Mouse (Mus musculus) liver, postnatal 0 days (tissue): Measurements from ENCODE around the gene Hormad2. TPM values are rescaled to one million over a fixed set of nuclear protein-coding genes. Genes with fewer than 3 reads are reported as not detected.

Experiments
- ATAC-seq: fragments of 200-750 bp; cut with Nextera tagmentation; 2 replicates; pipeline ENCODE4 v1.8.0; 2017; ENCODE audit warnings: mild to moderate bottlenecking, moderate library complexity
- DNase-seq: peaks from one replicate; pipeline ENCODE4 v3.0.0-alpha.2; 2016
- H3K27ac ChIP-seq: fragments of 300-500 bp; sonication (generic); 2 replicates; pipeline ENCODE4 v1.5.1; 2014; ENCODE audit warnings: antibody characterized with exemption, moderate library complexity, mild to moderate bottlenecking, low read depth
- H3K27me3 ChIP-seq: fragments of 300-500 bp; sonication (generic); 2 replicates; pipeline ENCODE4 v1.6.1; 2014; ENCODE audit warnings: low read length, control low read depth, mixed read lengths; ENCODE audit not compliant: insufficient read depth
- H3K36me3 ChIP-seq: fragments of 300-500 bp; sonication (generic); replicated peaks from 2 replicates; pipeline ENCODE4 v1.6.1; 2014; ENCODE audit warnings: mild to moderate bottlenecking, control low read depth, low read length, moderate library complexity, mixed read lengths; ENCODE audit not compliant: insufficient read depth
- H3K4me1 ChIP-seq: fragments of 300-500 bp; sonication (generic); 2 replicates; pipeline ENCODE4 v1.6.1; 2014; ENCODE audit warnings: antibody characterized with exemption, mild to moderate bottlenecking, control low read depth; ENCODE audit not compliant: insufficient read depth
- H3K4me2 ChIP-seq: fragments of 300-500 bp; sonication (generic); 2 replicates; pipeline ENCODE4 v1.6.1; 2014; ENCODE audit warnings: low read depth, mild to moderate bottlenecking, low read length, moderate library complexity, mixed read lengths
- H3K4me3 ChIP-seq: fragments of 300-500 bp; sonication (generic); 2 replicates; pipeline ENCODE4 v1.5.1; 2014; ENCODE audit warnings: low read depth, low read length
- H3K9ac ChIP-seq: fragments of 300-500 bp; sonication (generic); replicated peaks from 2 replicates; pipeline ENCODE4 v1.6.1; 2014; ENCODE audit warnings: mild to moderate bottlenecking, moderate library complexity
- H3K9me3 ChIP-seq: fragments of 300-500 bp; sonication (generic); 2 replicates; pipeline ENCODE4 v1.6.1; 2016; ENCODE audit warnings: mild to moderate bottlenecking, control low read depth, low read length, mixed read lengths
- CTCF ChIP-seq: sonication (generic); IDR thresholded peaks from 2 replicates; pipeline ENCODE4 v1.5.1; 2016; ENCODE audit warnings: antibody characterized with exemption, low read depth
- EP300 ChIP-seq: IDR thresholded peaks from 2 replicates; pipeline ENCODE4 v1.6.1; 2016; ENCODE audit warnings: antibody characterized with exemption, low read depth, mild to moderate bottlenecking
- WGBS: fragments of 180-500 bp; shearing (Covaris S2); extraction: QIAGEN DNeasy Blood & Tissue Kit; methylation state at CpG from one replicate; pipeline ENCODE4 v1.1.7; 2014; ENCODE audit not compliant: insufficient replicate concordance; 5-methylcytosine and 5-hydroxymethylcytosine counted together
- polyA plus RNA-seq: library from polyadenylated mRNA; unstranded; fragments of >200 nt; fragmentation: Nextera tagmentation; extraction: Ambion mirVana; gene quantifications from 2 replicates; pipeline ENCODE4 v1.2.1, GENCODE M21; 2015

Hormad2 gene
- polyA plus RNA-seq, 1 experiment from 2014 or later: 0.29 TPM

DNA sequence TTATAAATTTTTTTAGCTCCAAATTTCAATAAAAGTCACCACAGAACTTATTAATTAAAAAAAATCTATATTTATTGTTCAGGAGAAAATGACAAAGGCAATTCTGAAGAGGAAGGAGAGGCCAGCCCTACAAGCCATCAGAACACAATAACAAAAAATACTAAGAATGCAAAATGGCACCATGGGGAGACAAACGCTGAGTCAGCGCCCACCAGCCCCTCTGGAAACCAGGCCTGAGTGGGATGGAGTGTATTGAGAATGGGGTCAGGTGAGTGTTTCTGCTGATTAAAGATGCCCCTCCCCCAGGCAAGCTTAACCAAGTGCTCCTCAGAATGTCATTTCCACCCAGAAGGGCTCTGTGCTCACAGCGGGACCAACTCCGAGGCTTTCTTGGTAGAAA lies 135.8 kb downstream of the Hormad2 start:
- H3K9me3 ChIP-seq: no peaks in the 10 kb centered on the region
- no peak overlapping the region for H3K27ac ChIP-seq
- TF ChIP-seq EP300 (no peak), CTCF (no peak)
- H3K4me1 ChIP-seq: no peaks in the 10 kb centered on the region
- WGBS: 85% methylated on average over 4 of the region's 4 CpGs
- ATAC-seq (no peak), DNase-seq (no peak)
- no peaks in the 10 kb centered on the region for H3K36me3 ChIP-seq
- H3K9ac ChIP-seq: no peak overlapping the region
- H3K4me2 ChIP-seq: no peak overlapping the region
- H3K4me3 ChIP-seq: no peak overlapping the region
- H3K27me3 ChIP-seq: no peaks in the 10 kb centered on the region

DNA sequence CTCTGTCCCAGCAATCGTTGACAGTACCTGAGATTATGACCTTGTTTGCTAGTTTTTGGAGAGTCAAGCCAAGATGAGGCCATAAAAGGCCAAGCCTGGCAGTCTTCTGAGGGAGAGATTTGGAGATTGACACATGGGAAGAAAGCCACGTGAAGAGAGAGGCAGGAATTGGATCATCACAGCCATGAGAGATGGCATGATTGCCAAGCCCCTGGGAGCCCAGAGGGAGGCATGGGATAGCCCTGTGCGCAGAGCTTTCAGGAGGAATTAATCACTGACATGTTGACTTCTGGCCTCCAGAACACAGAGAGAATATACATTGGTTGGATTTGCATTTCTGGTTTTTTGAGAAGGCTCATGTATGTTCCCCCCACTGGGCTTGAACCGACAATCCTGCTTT lies 136.7 kb downstream of the Hormad2 start:
- Histone ChIP-seq H3K4me1 (no peaks in the 10 kb centered on the region; the same call in 1 of the 2 replicates), H3K36me3 (no peaks in the 10 kb centered on the region), H3K4me2 (no peak overlapping the region), H3K27me3 (no peaks in the 10 kb centered on the region), H3K4me3 (no peak overlapping the region), H3K9me3 (no peaks in the 10 kb centered on the region), H3K27ac (no peak overlapping the region), H3K9ac (no peak overlapping the region)
- no peak for TF ChIP-seq EP300
- TF ChIP-seq CTCF: no peak
- DNase-seq: no peak
- WGBS: 69% methylated on average over 4 of the region's 4 CpGs
- no peak for ATAC-seq

DNA sequence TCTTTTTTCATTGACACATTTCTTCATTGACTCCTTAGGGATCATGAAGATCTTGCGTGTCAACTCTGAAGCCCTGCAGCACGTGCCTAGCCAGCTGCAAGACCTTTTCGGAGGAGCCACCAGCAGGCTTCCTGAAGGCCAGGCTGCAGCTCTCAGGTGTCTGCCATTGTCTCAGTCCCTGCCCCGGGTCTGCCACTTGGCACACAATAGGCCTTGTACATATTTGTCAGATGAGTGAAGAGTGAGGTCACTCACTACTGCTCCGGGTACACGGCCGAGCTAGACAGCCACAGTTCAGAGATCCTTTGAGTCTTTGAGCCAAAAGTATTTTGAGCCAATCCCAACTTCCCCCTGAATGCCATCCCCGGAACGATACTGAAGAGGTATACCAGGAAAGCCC lies 137.9 kb downstream of the Hormad2 start:
- DNase-seq: no peak
- no peak overlapping the region for H3K4me2 ChIP-seq
- no peak overlapping the region for H3K9ac ChIP-seq
- no peaks in the 10 kb centered on the region; the same call in 1 of the 2 replicates for H3K4me1 ChIP-seq
- H3K27me3 ChIP-seq: no peaks in the 10 kb centered on the region
- H3K36me3 ChIP-seq: no peaks in the 10 kb centered on the region
- no peak overlapping the region for H3K27ac ChIP-seq
- no peak overlapping the region for H3K4me3 ChIP-seq
- WGBS: 71% methylated on average over 9 of the region's 9 CpGs
- ATAC-seq: no peak
- TF ChIP-seq EP300: no peak
- no peaks in the 10 kb centered on the region for H3K9me3 ChIP-seq

DNA sequence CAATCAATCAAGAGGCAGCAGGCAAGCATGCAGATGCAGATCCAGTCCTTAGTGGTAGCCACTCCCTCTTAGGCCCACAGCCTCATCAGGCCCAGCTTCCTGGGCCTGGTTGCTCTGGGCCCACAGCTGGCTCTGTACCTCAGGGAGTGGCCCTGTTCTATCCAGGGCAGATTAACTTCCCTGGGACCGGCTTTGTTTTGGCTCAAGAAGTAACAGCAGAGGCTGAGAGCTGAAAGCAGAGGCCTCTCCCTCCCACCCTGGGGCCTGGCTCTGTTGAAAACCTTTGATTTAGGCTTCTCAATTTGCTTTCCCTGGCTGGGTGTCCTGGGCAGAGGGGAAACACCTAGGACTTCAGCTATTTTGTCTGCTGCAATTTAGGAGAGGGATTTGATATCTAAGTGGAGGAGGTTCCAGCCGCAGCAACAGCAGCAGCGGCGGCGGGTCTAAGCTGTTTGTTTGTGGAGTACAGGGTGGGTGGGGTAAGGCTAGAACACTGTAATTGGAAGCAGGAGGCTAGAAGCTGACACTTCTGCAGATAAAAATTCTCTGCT lies 138.5 kb downstream of the Hormad2 start:
- H3K9ac ChIP-seq: no peak overlapping the region
- DNase-seq (no peak), ATAC-seq (no peak)
- H3K27me3 ChIP-seq: no peaks in the 10 kb centered on the region
- no peaks in the 10 kb centered on the region for H3K9me3 ChIP-seq
- H3K36me3 ChIP-seq: no peaks in the 10 kb centered on the region
- TF ChIP-seq CTCF: no peak
- no peak for TF ChIP-seq EP300
- H3K4me2 ChIP-seq: no peak overlapping the region
- no peaks in the 10 kb centered on the region; the same call in 1 of the 2 replicates for H3K4me1 ChIP-seq
- 66% methylated on average over 5 of the region's 5 CpGs for WGBS
- H3K27ac ChIP-seq: no peak overlapping the region
- H3K4me3 ChIP-seq: no peak overlapping the region

- DNase-seq: no peak
Observed at GRCm38 (mm10) chr11:4300683-4301082, 140.2 kb downstream of the Hormad2 start.

DNA sequence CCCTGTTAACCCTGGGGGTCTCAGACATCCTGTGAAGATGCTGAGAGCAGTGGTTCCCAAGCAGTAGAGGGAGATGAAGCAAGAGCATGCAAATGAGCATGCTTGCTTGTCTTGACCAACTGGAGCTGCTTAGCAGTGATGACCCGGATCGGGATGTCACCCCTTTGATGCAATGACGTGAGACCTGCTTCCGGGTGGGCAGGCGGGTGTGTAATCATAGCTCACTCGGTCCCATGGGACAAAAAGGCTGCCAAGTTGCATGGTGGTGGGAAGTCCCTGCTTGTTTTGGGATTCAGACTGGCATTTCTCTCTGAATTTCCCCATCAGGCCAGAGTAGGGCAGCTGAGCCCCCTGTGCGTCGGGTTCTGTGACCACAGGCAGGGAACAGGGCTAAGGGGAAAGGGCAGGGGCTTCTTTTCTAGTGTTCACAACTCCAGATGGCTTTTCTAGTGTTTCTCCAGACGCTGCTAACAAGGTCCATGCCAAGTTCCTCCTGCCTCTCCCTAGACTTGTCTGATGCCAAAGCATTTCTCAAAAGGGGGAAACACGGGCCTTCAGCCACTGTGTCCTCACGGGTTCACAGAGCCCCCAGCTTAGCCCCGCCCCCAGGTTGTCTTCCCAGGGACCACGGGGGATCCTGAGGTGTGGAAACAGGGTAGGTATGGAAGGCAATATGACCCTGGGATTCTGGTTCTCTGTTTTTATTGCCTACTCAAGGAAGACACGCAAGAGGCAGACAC lies 141.0 kb downstream of the Hormad2 start:
- DNase-seq (no peak), ATAC-seq (no peak)
- no peak overlapping the region for H3K4me2 ChIP-seq
- H3K9me3 ChIP-seq: no peaks in the 10 kb centered on the region
- no peak overlapping the region for H3K4me3 ChIP-seq
- peaks cover 3% of the 10 kb centered on the region for H3K4me1 ChIP-seq
- TF ChIP-seq CTCF: no peak
- no peak for TF ChIP-seq EP300
- no peaks in the 10 kb centered on the region for H3K36me3 ChIP-seq
- no peaks in the 10 kb centered on the region for H3K27me3 ChIP-seq
- no peak overlapping the region for H3K9ac ChIP-seq
- WGBS: 65% methylated on average over 14 of the region's 14 CpGs
- H3K27ac ChIP-seq: no peak overlapping the region

More at GRCm38 (mm10) chr11:4300683-4301082, 140.2 kb downstream of the Hormad2 start:
- no peaks in the 10 kb centered on the region for H3K9me3 ChIP-seq
- no peak for ATAC-seq
- H3K27me3 ChIP-seq: no peaks in the 10 kb centered on the region
- no peak overlapping the region for H3K9ac ChIP-seq
- H3K4me2 ChIP-seq: no peak overlapping the region
- H3K27ac ChIP-seq: no peak overlapping the region
- H3K36me3 ChIP-seq: no peaks in the 10 kb centered on the region
- TF ChIP-seq EP300: no peak
- TF ChIP-seq CTCF: no peak
- H3K4me3 ChIP-seq: no peak overlapping the region
- H3K4me1 ChIP-seq: no peaks in the 10 kb centered on the region; the same call in 1 of the 2 replicates
- 69% methylated on average over 3 of the region's 3 CpGs for WGBS
